Mouse (Mus musculus) kidney, postnatal 4 days (tissue): ENCODE measurements around the gene 1500009C09Rik.
A peak's percentile ranks its signal among the peaks of the same experiment; 100 is the strongest.
"Not testable (repeated sequence)": the region's sequence is repeated elsewhere in the genome, so short reads cannot be mapped to it uniquely, and the experiment has no call there.

Experiments
- DNase-seq, 2 experiments: peaks; one replicate each; pipeline ENCODE4 v3.0.0; 2021; ENCODE audit warnings: mixed read lengths in 2 of 2

Gene 1500009C09Rik

GRCm38 (mm10) chr15:82220003-82220675 lies 32.1 kb upstream of the 1500009C09Rik start:
- no peak for DNase-seq

GRCm38 (mm10) chr15:82221104-82221860 lies 30.9 kb upstream of the 1500009C09Rik start:
- no peak for DNase-seq

- DNase-seq: no peak
These were observed 28.9 kb upstream of the 1500009C09Rik start for GRCm38 (mm10) chr15:82223251-82223650.

GRCm38 (mm10) chr15:82223657-82224601 lies 28.3 kb upstream of the 1500009C09Rik start, which contains the start of gene Tnfrsf13c:
TSS of gene Tnfrsf13c (minus strand) at chr15:82224369.
- peak; percentile 42 to 52 for DNase-seq

- DNase-seq: no peak
These were observed 27.5 kb upstream of the 1500009C09Rik start for GRCm38 (mm10) chr15:82224602-82225215.

- no peak for DNase-seq
These were observed 26.4 kb upstream of the 1500009C09Rik start for GRCm38 (mm10) chr15:82225769-82226168.

GRCm38 (mm10) chr15:82229542-82230045 lies 22.6 kb upstream of the 1500009C09Rik start:
- DNase-seq: peak; percentile 45 to 63

GRCm38 (mm10) chr15:82230098-82230611 lies 22.0 kb upstream of the 1500009C09Rik start:
- DNase-seq: no peak

- no peak for DNase-seq
These were observed 21.1 kb upstream of the 1500009C09Rik start for GRCm38 (mm10) chr15:82231100-82231499.

GRCm38 (mm10) chr15:82231591-82232378 lies 20.4 kb upstream of the 1500009C09Rik start:
- DNase-seq: no peak

- no peak for DNase-seq
These were observed 19.5 kb upstream of the 1500009C09Rik start for GRCm38 (mm10) chr15:82232651-82233050.

- no peak for DNase-seq
These were observed 16.5 kb upstream of the 1500009C09Rik start for GRCm38 (mm10) chr15:82235661-82236060.

GRCm38 (mm10) chr15:82236565-82236964 lies 15.6 kb upstream of the 1500009C09Rik start:
- DNase-seq: peak; percentile 86 to 87

GRCm38 (mm10) chr15:82243311-82243710 lies 8.9 kb upstream of the 1500009C09Rik start:
- no peak for DNase-seq

GRCm38 (mm10) chr15:82243742-82244114 lies 8.5 kb upstream of the 1500009C09Rik start:
- DNase-seq: no peak

GRCm38 (mm10) chr15:82244115-82244804 lies 7.9 kb upstream of the 1500009C09Rik start, which contains the start of gene Cenpm:
TSS of gene Cenpm (minus strand) at chr15:82244748.
- peak; percentile 96 to 97 for DNase-seq

- not testable (repeated sequence) for DNase-seq
These were observed 7.4 kb upstream of the 1500009C09Rik start for GRCm38 (mm10) chr15:82244805-82245161.

GRCm38 (mm10) chr15:82247131-82247776 lies 4.9 kb upstream of the 1500009C09Rik start:
- no peak for DNase-seq

- no peak for DNase-seq
These were observed 618 bp upstream of the 1500009C09Rik start for GRCm38 (mm10) chr15:82251579-82251978.

- DNase-seq: no peak
These were observed 3.1 kb downstream of the 1500009C09Rik start for GRCm38 (mm10) chr15:82255248-82255647.
